Mouse (Mus musculus): ENCODE data around the gene Cdc42bpa.

DNA sequence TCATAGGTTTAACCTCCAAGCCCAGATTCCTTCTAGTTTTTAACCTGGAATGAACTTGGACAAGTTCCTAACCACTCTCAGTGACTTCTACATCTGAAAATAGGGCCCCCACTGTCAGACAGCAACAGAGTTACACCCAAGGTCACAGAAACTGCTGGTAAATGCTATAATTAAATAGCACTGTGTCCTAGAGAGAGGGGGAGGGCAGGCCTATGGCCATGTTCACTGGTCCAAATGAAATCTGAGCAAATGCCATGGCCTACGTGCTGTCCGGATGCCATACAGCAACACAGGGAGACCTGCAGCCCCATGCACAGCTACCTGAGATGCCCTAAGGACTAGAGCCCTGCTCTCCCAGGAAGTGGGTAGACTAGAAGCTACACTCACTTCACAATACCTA is 219.6 kb downstream of the Cdc42bpa start:
- TF ChIP-seq POLR2A (IDR thresholded peaks at IDR 0.05; ENCODE audit: low read depth, low read length) (no peak), CTCF (conservative IDR thresholded peaks at IDR 0.05; ENCODE audit: insufficient read depth, insufficient read length, low read depth, low read length) (no peak)

Data from kidney, adult 2 months (tissue).